Mouse (Mus musculus): Measurements from ENCODE around the gene Lars2.
A peak's percentile ranks its signal among the peaks of the same experiment; 100 is the strongest.

The Lars2 gene

DNA sequence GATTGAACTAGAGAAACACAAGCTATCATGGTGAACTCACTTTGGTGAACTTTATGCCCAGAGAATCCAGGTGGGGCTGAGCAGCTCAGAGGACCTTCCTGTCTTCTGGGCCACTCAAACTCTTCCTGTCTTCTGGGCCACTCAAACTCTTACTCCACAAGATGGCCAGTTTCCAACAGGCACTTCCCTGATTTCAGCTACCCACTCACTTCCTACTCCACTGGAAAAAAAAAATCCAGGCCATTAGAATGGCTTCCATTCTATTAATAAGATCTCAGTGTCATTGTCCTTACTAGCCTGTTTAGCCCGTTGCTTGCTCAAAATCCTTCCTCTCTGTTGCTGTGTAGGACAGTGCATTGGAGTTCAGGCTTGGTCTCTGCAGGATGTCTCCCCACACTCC, 108.8 kb downstream of the Lars2 start:
- DNase-seq (ENCODE audit: low read depth, low spot score) = no peak

DNA sequence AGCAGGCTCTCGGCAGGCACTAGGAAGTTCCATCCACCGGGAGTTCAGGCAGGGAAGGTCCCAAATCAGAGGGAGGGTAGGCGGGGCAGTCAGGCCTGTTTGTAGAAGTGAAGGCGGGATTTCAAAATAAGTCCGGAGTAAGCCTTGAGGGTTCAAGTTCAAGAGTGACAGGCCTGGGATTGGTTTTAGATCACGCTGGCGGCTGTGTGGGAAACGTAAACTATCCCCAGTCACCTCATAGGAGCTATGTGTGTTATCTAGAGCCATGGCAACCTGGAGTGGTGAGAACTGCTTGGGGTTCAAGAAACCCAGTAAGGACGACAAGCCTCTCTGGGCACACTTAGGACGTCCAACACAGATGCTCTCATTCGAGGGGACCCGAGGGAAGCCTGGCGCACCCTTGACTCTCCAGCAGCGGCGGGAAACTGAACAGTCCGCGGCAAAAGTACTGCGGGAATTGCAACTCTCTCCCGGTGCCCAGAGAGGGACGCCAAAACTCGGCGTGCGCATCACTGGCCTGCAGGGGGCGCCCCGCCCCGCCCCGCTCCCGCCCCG, 111.4 kb downstream of the Lars2 start:
- peak; percentile 80 for DNase-seq (ENCODE audit: low read depth, low spot score)

- DNase-seq (ENCODE audit: low read depth, low spot score) = peak; percentile 50
These were observed 112.0 kb downstream of the Lars2 start, which contains the start of gene Limd1 for GRCm38 (mm10) chr9:123478586-123479195. Limd1 (plus strand) TSS chr9:123478706.

DNA sequence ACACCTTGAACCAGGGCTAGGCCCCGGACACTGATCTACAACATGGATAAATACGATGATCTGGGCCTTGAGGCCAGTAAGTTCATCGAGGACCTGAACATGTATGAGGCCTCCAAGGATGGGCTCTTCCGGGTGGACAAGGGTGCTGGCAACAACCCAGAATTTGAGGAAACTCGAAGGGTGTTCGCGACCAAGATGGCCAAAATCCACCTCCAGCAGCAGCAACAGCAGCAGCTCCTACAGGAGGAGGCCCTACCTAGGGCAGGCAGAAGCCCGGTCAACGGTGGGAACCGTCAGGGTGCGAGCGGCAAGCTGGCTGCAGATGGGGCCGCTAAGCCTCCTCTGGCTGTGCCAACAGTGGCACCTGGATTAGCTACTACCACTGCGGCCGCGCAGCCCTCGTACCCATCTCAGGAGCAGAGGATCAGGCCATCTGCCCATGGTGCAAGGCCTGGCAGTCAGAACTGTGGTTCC, 112.5 kb downstream of the Lars2 start:
- no peak for DNase-seq (ENCODE audit: low read depth, low spot score)

DNA sequence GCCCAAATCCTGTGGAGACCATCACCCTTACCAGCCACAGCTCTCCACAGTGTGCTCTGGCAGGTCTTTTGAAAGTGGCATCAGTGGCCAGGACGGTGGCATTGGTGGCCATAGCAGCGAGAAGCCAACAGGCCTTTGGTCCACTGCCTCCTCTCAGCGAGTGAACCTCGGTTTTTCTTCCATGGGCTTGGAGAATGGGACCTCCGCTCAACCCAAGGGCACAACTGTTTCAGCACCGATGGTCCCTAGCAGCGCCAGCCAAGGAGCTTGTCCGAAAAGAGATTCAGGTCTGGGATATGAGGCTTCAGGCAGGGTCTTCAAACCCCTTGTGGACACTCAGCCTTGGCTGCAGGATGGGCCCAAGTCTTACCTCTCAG, 113.1 kb downstream of the Lars2 start:
- DNase-seq (ENCODE audit: low read depth, low spot score) = no peak

GRCm38 (mm10) chr9:123480253-123480921, 113.7 kb downstream of the Lars2 start:
- DNase-seq (ENCODE audit: low read depth, low spot score) = no peak

- no peak for DNase-seq (ENCODE audit: low read depth, low spot score)
These were observed 114.4 kb downstream of the Lars2 start for GRCm38 (mm10) chr9:123481136-123481535.

DNA sequence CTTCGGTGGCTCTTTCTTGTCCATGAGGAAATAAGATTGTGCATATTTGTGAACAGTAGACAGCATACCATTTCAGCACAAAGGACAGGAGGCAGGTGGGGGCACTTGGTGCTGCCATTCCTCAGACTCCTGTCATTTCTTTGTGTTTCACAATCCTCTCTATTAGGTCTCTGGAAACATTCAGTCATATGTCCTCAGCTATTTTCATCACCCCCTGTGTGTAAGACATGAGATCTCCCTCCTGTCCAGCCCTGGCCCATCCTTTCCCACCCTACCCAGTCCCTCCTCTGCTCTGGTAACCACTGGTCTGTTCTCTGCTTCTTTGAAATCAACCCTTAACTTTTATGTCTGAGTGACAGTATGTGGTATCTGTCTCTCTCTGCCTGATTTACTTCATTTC, 116.9 kb downstream of the Lars2 start:
- no peak for DNase-seq (ENCODE audit: low read depth, low spot score)

GRCm38 (mm10) chr9:123484830-123485229, 118.1 kb downstream of the Lars2 start:
- DNase-seq (ENCODE audit: low read depth, low spot score) = no peak

GRCm38 (mm10) chr9:123485561-123485960, 118.8 kb downstream of the Lars2 start:
- no peak for DNase-seq (ENCODE audit: low read depth, low spot score)

DNA sequence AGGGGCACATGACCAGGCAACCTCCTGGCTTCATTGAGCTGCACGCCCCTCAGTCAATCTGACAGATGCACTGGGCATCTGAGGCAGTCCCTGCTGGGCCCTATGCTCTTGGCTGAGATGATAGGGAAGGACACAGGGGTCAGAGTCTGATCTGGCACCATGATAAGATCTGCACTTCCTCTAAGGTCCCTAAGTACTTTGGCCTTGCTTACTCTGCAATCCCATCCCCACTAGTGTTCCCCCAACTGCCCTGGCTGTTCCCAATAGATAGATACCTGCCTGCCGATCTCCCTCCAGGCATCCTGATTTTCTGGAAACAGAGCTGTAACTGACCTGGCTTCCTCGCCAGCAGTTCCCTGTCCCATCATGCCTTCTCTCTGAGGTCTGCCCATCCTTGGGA, 119.9 kb downstream of the Lars2 start:
- DNase-seq (ENCODE audit: low read depth, low spot score) = no peak

DNA sequence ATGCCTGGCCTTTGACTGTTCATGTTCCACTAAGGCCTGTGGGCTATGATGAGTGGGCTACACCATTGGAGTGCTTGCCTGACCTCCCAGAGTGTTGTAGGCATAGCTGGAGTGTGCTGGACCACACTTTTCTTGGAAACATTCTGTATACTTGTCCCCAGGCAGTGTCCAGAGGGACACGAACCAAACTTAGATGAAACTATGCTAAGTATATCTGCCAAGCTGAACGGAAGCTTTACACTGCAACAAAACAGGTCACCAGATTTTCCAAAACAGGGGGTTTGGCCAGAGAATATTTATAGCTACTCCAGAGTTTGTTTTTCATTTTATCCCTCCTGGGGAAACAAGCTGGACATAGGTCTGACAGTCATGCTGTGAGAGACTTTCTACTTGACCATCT, 122.3 kb downstream of the Lars2 start:
- no peak for DNase-seq (ENCODE audit: low read depth, low spot score)

- no peak for DNase-seq (ENCODE audit: low read depth, low spot score)
These were observed 123.1 kb downstream of the Lars2 start for GRCm38 (mm10) chr9:123489727-123490343.

DNA sequence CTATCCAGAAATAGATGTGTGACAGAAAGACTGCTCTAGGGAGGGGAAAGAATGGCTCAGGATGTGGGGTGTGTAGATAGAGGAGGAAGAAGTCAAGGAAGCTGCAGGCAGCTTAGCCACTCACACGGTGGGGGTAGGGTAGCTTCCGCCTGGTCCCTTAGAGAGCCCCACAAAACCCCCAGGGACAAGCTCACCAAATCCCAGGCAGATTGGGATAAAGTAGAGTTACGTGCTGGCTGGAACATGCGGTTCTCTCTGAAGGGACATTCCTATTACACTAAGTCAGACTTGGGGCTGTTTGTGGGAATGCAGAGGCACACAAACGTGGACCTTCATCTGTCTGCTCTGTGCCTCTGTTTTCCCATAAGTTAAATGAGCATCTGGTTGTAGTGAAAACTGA, 124.2 kb downstream of the Lars2 start:
- DNase-seq (ENCODE audit: low read depth, low spot score) = no peak

- DNase-seq (ENCODE audit: low read depth, low spot score) = no peak
These were observed 125.3 kb downstream of the Lars2 start for GRCm38 (mm10) chr9:123491917-123492585.

GRCm38 (mm10) chr9:123496665-123497064, 129.9 kb downstream of the Lars2 start:
- DNase-seq (ENCODE audit: low read depth, low spot score) = peak; percentile 49

DNA sequence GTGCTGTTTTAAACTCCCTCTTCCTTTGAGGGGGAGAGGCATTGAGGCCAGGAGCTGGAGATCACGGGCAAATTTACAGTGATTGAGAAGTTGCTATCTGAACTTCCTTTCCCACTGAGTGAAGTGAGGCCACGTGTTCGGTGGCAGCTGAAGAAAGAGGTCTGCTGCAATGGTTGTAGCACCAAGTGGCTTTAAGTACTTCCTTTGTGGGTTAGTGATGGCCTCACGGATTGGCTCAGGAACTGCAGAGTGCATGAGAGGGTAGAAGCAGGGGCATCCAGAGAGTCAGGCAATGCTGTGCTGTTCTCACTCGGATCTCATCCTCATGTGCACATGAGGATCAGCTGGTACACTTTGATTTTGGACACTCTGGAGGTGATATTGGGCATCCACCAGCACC, 131.2 kb downstream of the Lars2 start:
- no peak for DNase-seq (ENCODE audit: low read depth, low spot score)

- DNase-seq (ENCODE audit: low read depth, low spot score) = no peak
These were observed 133.8 kb downstream of the Lars2 start for GRCm38 (mm10) chr9:123500480-123500879.

DNA sequence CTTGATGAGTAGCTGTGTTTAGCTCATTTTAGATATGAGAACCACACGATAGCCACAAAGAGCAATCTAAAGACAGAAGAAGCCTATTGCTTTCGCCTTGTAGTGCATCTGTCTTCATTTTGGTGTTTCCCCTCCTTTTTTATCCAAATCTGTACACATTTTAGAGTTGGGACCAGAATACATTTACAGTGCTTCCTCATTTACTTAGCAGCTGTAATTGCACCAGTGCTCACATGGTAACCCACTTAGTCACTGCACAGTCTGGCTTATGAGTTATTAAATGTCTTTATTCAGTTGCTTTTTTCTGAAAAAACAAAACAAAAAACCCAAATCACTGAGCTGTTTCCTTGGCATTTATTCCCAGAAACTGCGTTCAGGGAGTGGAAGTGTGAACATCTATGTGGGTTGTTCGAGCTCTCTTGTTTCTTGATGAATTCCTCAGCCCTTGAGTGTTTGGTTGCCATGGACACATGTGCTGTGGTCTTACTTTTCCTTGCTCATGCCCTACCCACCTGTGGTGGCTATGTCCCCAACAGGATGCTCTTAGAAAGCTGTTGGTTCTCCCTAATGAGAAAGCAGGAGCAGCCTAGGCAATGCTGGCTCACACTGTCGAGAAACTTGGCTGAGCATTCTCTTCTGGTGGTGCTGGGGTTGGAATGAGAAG, 136.6 kb downstream of the Lars2 start:
- DNase-seq (ENCODE audit: low read depth, low spot score) = no peak

GRCm38 (mm10) chr9:123504325-123504724, 137.6 kb downstream of the Lars2 start:
- DNase-seq (ENCODE audit: low read depth, low spot score) = peak; percentile 78

- DNase-seq (ENCODE audit: low read depth, low spot score) = no peak
These were observed 138.9 kb downstream of the Lars2 start for GRCm38 (mm10) chr9:123505598-123505997.

Measured in R1 (cell line).